Mouse (Mus musculus) kidney, adult 18-20 months (tissue): ENCODE measurements at regions not wholly inside any gene's neighbourhood (a gene's known extent, or its start where the extent isn't known, plus 50 kb on each side); places are given as distances from the start of the nearest gene placed in this dataset.

Experiments
- DNase-seq: peaks from one replicate; pipeline ENCODE4 v3.0.0; 2021

GRCm38 (mm10) chr4:45583966-45584365, 51.7 kb upstream of the Shb start:
- no peak for DNase-seq

DNA sequence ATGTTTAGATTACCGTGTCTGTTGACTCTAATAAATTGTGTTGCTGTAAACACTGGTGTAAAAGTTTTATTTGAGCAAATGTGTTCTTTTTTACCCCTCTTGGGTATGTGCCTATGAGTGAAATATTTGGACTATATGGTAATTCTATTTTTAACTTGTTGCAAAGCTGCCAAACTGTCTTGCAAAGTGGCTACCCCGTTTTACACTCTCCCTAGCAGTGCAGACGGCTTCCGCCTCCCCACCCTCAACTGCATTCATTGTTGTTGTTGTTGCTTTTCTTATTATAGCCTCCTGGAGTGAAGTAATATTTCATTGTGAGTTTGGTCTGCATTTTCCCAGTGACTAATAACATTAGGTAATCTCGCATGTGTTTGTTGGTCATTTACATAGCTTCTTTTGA, 50.2 kb upstream of the Shb start:
- no peak for DNase-seq
